Mouse (Mus musculus) liver, postnatal 0 days (tissue): ENCODE measurements around the gene Stom. TPM values are rescaled to one million over a fixed set of nuclear protein-coding genes. Genes with fewer than 3 reads are reported as not detected.

Source experiments
- ATAC-seq: fragments of 200-750 bp; cut with Nextera tagmentation; 2 replicates; pipeline ENCODE4 v1.8.0; 2017; ENCODE audit warnings: mild to moderate bottlenecking, moderate library complexity
- DNase-seq: peaks from one replicate; pipeline ENCODE4 v3.0.0-alpha.2; 2016
- H3K27ac ChIP-seq: fragments of 300-500 bp; sonication (generic); 2 replicates; pipeline ENCODE4 v1.5.1; 2014; ENCODE audit warnings: antibody characterized with exemption, moderate library complexity, mild to moderate bottlenecking, low read depth
- H3K27me3 ChIP-seq: fragments of 300-500 bp; sonication (generic); 2 replicates; pipeline ENCODE4 v1.6.1; 2014; ENCODE audit warnings: low read length, control low read depth, mixed read lengths; ENCODE audit not compliant: insufficient read depth
- H3K36me3 ChIP-seq: fragments of 300-500 bp; sonication (generic); replicated peaks from 2 replicates; pipeline ENCODE4 v1.6.1; 2014; ENCODE audit warnings: mild to moderate bottlenecking, control low read depth, low read length, moderate library complexity, mixed read lengths; ENCODE audit not compliant: insufficient read depth
- H3K4me1 ChIP-seq: fragments of 300-500 bp; sonication (generic); 2 replicates; pipeline ENCODE4 v1.6.1; 2014; ENCODE audit warnings: antibody characterized with exemption, mild to moderate bottlenecking, control low read depth; ENCODE audit not compliant: insufficient read depth
- H3K4me2 ChIP-seq: fragments of 300-500 bp; sonication (generic); 2 replicates; pipeline ENCODE4 v1.6.1; 2014; ENCODE audit warnings: low read depth, mild to moderate bottlenecking, low read length, moderate library complexity, mixed read lengths
- H3K4me3 ChIP-seq: fragments of 300-500 bp; sonication (generic); 2 replicates; pipeline ENCODE4 v1.5.1; 2014; ENCODE audit warnings: low read depth, low read length
- H3K9ac ChIP-seq: fragments of 300-500 bp; sonication (generic); replicated peaks from 2 replicates; pipeline ENCODE4 v1.6.1; 2014; ENCODE audit warnings: mild to moderate bottlenecking, moderate library complexity
- H3K9me3 ChIP-seq: fragments of 300-500 bp; sonication (generic); 2 replicates; pipeline ENCODE4 v1.6.1; 2016; ENCODE audit warnings: mild to moderate bottlenecking, control low read depth, low read length, mixed read lengths
- CTCF ChIP-seq: sonication (generic); IDR thresholded peaks from 2 replicates; pipeline ENCODE4 v1.5.1; 2016; ENCODE audit warnings: antibody characterized with exemption, low read depth
- EP300 ChIP-seq: IDR thresholded peaks from 2 replicates; pipeline ENCODE4 v1.6.1; 2016; ENCODE audit warnings: antibody characterized with exemption, low read depth, mild to moderate bottlenecking
- WGBS: fragments of 180-500 bp; shearing (Covaris S2); extraction: QIAGEN DNeasy Blood & Tissue Kit; methylation state at CpG from one replicate; pipeline ENCODE4 v1.1.7; 2014; ENCODE audit not compliant: insufficient replicate concordance; 5-methylcytosine and 5-hydroxymethylcytosine counted together
- polyA plus RNA-seq: library from polyadenylated mRNA; unstranded; fragments of >200 nt; fragmentation: Nextera tagmentation; extraction: Ambion mirVana; gene quantifications from 2 replicates; pipeline ENCODE4 v1.2.1, GENCODE M21; 2015

Stom gene
- polyA plus RNA-seq, 1 experiment from 2014 or later, result 86.3 TPM

- H3K9ac ChIP-seq, result no peak overlapping the region
Observed at GRCm38 (mm10) chr2:35267156-35267875, 69.5 kb downstream of the Stom start.

GRCm38 (mm10) chr2:35266251-35266905, 70.4 kb downstream of the Stom start:
- no peak overlapping the region for H3K9ac ChIP-seq
- no peaks in the 10 kb centered on the region for H3K9me3 ChIP-seq
- no peak overlapping the region for H3K4me3 ChIP-seq
- no peaks in the 10 kb centered on the region for H3K27me3 ChIP-seq
- peaks cover 5% of the 10 kb centered on the region; the same call in 1 of the 2 replicates for H3K4me1 ChIP-seq
- ATAC-seq, result no peak
- TF ChIP-seq EP300 (no peak), CTCF (no peak)
- no peak overlapping the region for H3K27ac ChIP-seq
- H3K4me2 ChIP-seq, result no peak overlapping the region
- H3K36me3 ChIP-seq, result no peaks in the 10 kb centered on the region
- 68% methylated on average over 9 of the region's 9 CpGs for WGBS
- no peak for DNase-seq

More at GRCm38 (mm10) chr2:35267156-35267875, 69.5 kb downstream of the Stom start:
- Histone ChIP-seq H3K4me1 (peaks cover 5% of the 10 kb centered on the region; the same call in 1 of the 2 replicates), H3K27me3 (no peaks in the 10 kb centered on the region), H3K4me2 (no peak overlapping the region), H3K4me3 (no peak overlapping the region), H3K9me3 (no peaks in the 10 kb centered on the region), H3K36me3 (no peaks in the 10 kb centered on the region), H3K27ac (0 out of 2 replicates have a peak overlapping the region, but pooled peaks have one; percentile 6)
- 80% methylated on average over 13 of the region's 13 CpGs for WGBS
- ATAC-seq (0 out of 2 replicates have a peak, but pooled peaks have one; percentile 15), DNase-seq (no peak)
- TF ChIP-seq EP300, result no peak
- no peak for TF ChIP-seq CTCF

GRCm38 (mm10) chr2:35265775-35266174, 71.0 kb downstream of the Stom start:
- TF ChIP-seq CTCF (no peak), EP300 (no peak)
- Histone ChIP-seq H3K27ac (no peak overlapping the region), H3K36me3 (no peaks in the 10 kb centered on the region), H3K9ac (no peak overlapping the region), H3K4me3 (no peak overlapping the region), H3K9me3 (no peaks in the 10 kb centered on the region), H3K4me1 (peaks cover 5% of the 10 kb centered on the region; the same call in 1 of the 2 replicates), H3K4me2 (no peak overlapping the region), H3K27me3 (no peaks in the 10 kb centered on the region)
- no peak for DNase-seq
- WGBS, result 60% methylated on average over 8 of the region's 8 CpGs
- ATAC-seq, result no peak

- H3K27ac ChIP-seq, result no peak overlapping the region
- WGBS, result 37% methylated on average over 8 of the region's 8 CpGs
- DNase-seq, result no peak
- H3K27me3 ChIP-seq, result no peaks in the 10 kb centered on the region
- peak; percentile 53; the same call in 1 of the 2 replicates for ATAC-seq
- H3K4me1 ChIP-seq, result peaks cover 3% of the 10 kb centered on the region; the same call in 1 of the 2 replicates
- H3K36me3 ChIP-seq, result no peaks in the 10 kb centered on the region
- no peak for TF ChIP-seq EP300
- peak; percentile 76 for TF ChIP-seq CTCF
- H3K4me3 ChIP-seq, result no peak overlapping the region
- no peak overlapping the region for H3K4me2 ChIP-seq
- H3K9ac ChIP-seq, result no peak overlapping the region
- H3K9me3 ChIP-seq, result no peaks in the 10 kb centered on the region
Observed at GRCm38 (mm10) chr2:35265296-35265695, 71.5 kb downstream of the Stom start.

GRCm38 (mm10) chr2:35264095-35264494, 72.7 kb downstream of the Stom start:
- no peak overlapping the region for H3K27ac ChIP-seq
- peaks cover 8% of the 10 kb centered on the region; the same call in 1 of the 2 replicates for H3K4me1 ChIP-seq
- no peaks in the 10 kb centered on the region for H3K9me3 ChIP-seq
- H3K27me3 ChIP-seq, result no peaks in the 10 kb centered on the region
- no peak overlapping the region for H3K4me3 ChIP-seq
- no peak overlapping the region for H3K4me2 ChIP-seq
- 52% methylated on average over 1 of the region's 1 CpGs for WGBS
- TF ChIP-seq EP300 (no peak), CTCF (no peak)
- ATAC-seq (no peak), DNase-seq (no peak)
- H3K36me3 ChIP-seq, result no peaks in the 10 kb centered on the region
- H3K9ac ChIP-seq, result no peak overlapping the region

Other genes starting within 250 kb of the Stom start
- gene AI182371, start 235.4 kb downstream of the Stom start, polyA plus RNA-seq, result 90.6 and 102 TPM in 2 replicates
- 10.5 and 10.8 TPM in 2 replicates for gene Cntrl, start 227.5 kb downstream of the Stom start, polyA plus RNA-seq
- gene Rab14, start 135.9 kb downstream of the Stom start, polyA plus RNA-seq, result 208 and 217 TPM in 2 replicates
- gene Gsn, start 80.6 kb downstream of the Stom start, polyA plus RNA-seq, result 56.1 and 59.7 TPM in 2 replicates
- gene 4930568D16Rik, start 30.8 kb upstream of the Stom start, polyA plus RNA-seq, result not detected in 2 replicates
- gene 4930402F06Rik, start 60.2 kb upstream of the Stom start, polyA plus RNA-seq, result not detected in 2 replicates
- 5.2 and 6.2 TPM in 2 replicates for gene Ggta1, start 126.3 kb upstream of the Stom start, polyA plus RNA-seq
- 6.9 and 9.1 TPM in 2 replicates for gene Dab2ip, start 221.3 kb upstream of the Stom start, polyA plus RNA-seq